Mouse (Mus musculus): ENCODE results near the gene Zbtb25. TPM values are rescaled to one million over a fixed set of nuclear protein-coding genes. Genes with fewer than 3 reads are reported as not detected.

The Zbtb25 gene
- 10.1 and 12.9 TPM in 2 replicates for polyA plus RNA-seq (2015; fragmentation: Nextera tagmentation; extraction: Ambion mirVana)

GRCm38 (mm10) chr12:76369206-76369977 is at the start of gene Zbtb25:
Gene Zbtb25 (minus strand): TSS chr12:76369602.
- H3K27me3 ChIP-seq: no peaks in the 10 kb centered on the region
- H3K4me3 ChIP-seq: peak within 1 kb of the TSS; percentile 94
- 0% methylated on average over 79 of the region's 96 CpGs for WGBS
- H3K4me1 ChIP-seq (replicated peaks): peaks cover 53% of the 10 kb centered on the region
- H3K9ac ChIP-seq: peak within 1 kb of the TSS; percentile 97
- no peaks in the 10 kb centered on the region for H3K36me3 ChIP-seq
- peak within 1 kb of the TSS; percentile 83 for H3K4me2 ChIP-seq
- no peaks in the 10 kb centered on the region for H3K9me3 ChIP-seq (replicated peaks)
- ATAC-seq (replicated peaks; ENCODE audit: insufficient number of reproducible peaks, insufficient read depth, low FRiP score, low read depth): peak; percentile 79
- peak within 1 kb of the TSS; percentile 100 for H3K27ac ChIP-seq

- Histone ChIP-seq H3K27me3 (no peaks in the 10 kb centered on the region), H3K4me2 (no peak overlapping the region), H3K27ac (no peak overlapping the region), H3K4me3 (no peak overlapping the region), H3K36me3 (no peaks in the 10 kb centered on the region), H3K9me3 (replicated peaks) (no peaks in the 10 kb centered on the region), H3K9ac (no peak overlapping the region), H3K4me1 (replicated peaks) (peaks cover 8% of the 10 kb centered on the region)
- ATAC-seq (replicated peaks; ENCODE audit: insufficient number of reproducible peaks, insufficient read depth, low FRiP score, low read depth): no peak
- WGBS: 91% methylated on average over 5 of the region's 5 CpGs
Measured at GRCm38 (mm10) chr12:76418346-76418745, 48.9 kb upstream of the Zbtb25 start.

GRCm38 (mm10) chr12:76417433-76417854 is 48.0 kb upstream of the Zbtb25 start, which contains the start of gene Ppp1r36:
Gene Ppp1r36 (plus strand): TSS chr12:76417538.
- Histone ChIP-seq H3K9me3 (replicated peaks) (no peaks in the 10 kb centered on the region), H3K27me3 (no peaks in the 10 kb centered on the region), H3K4me1 (replicated peaks) (peaks cover 8% of the 10 kb centered on the region), H3K36me3 (no peaks in the 10 kb centered on the region), H3K4me2 (peak within 1 kb of the TSS; percentile 82), H3K4me3 (peak within 1 kb of the TSS; percentile 50), H3K9ac (peak within 1 kb of the TSS; percentile 33; the same call in 1 of the 2 replicates), H3K27ac (no peak within 1 kb of the TSS)
- WGBS: 1% methylated on average over 37 of the region's 37 CpGs
- ATAC-seq (replicated peaks; ENCODE audit: insufficient number of reproducible peaks, insufficient read depth, low FRiP score, low read depth): peak; percentile 79

- WGBS: 63% methylated on average over 12 of the region's 12 CpGs
Measured at GRCm38 (mm10) chr12:76415383-76416010, 46.1 kb upstream of the Zbtb25 start.

GRCm38 (mm10) chr12:76409166-76409565 is 39.8 kb upstream of the Zbtb25 start:
- H3K27me3 ChIP-seq: peaks cover 24% of the 10 kb centered on the region
- H3K4me1 ChIP-seq (replicated peaks): peaks cover 19% of the 10 kb centered on the region
- no peaks in the 10 kb centered on the region for H3K9me3 ChIP-seq (replicated peaks)
- WGBS: 57% methylated on average over 4 of the region's 4 CpGs
- no peak overlapping the region for H3K4me2 ChIP-seq
- H3K9ac ChIP-seq: no peak overlapping the region
- H3K4me3 ChIP-seq: no peak overlapping the region
- ATAC-seq (replicated peaks; ENCODE audit: insufficient number of reproducible peaks, insufficient read depth, low FRiP score, low read depth): no peak
- H3K27ac ChIP-seq: no peak overlapping the region
- H3K36me3 ChIP-seq: no peaks in the 10 kb centered on the region

More at GRCm38 (mm10) chr12:76415383-76416010, 46.1 kb upstream of the Zbtb25 start:
- ATAC-seq (replicated peaks; ENCODE audit: insufficient number of reproducible peaks, insufficient read depth, low FRiP score, low read depth): no peak
- H3K4me1 ChIP-seq (replicated peaks): peaks cover 8% of the 10 kb centered on the region
- no peaks in the 10 kb centered on the region for H3K27me3 ChIP-seq
- H3K9me3 ChIP-seq (replicated peaks): no peaks in the 10 kb centered on the region
- H3K27ac ChIP-seq: 0 out of 2 replicates have a peak overlapping the region, but pooled peaks have one; percentile 12
- H3K4me2 ChIP-seq: no peak overlapping the region
- H3K9ac ChIP-seq: no peak overlapping the region
- H3K4me3 ChIP-seq: no peak overlapping the region
- H3K36me3 ChIP-seq: no peaks in the 10 kb centered on the region

- Histone ChIP-seq H3K4me3 (no peak overlapping the region), H3K36me3 (no peaks in the 10 kb centered on the region), H3K4me2 (no peak overlapping the region), H3K4me1 (replicated peaks) (peaks cover 26% of the 10 kb centered on the region), H3K27me3 (peaks cover 24% of the 10 kb centered on the region), H3K9ac (no peak overlapping the region), H3K9me3 (replicated peaks) (no peaks in the 10 kb centered on the region), H3K27ac (no peak overlapping the region)
- 60% methylated on average over 1 of the region's 1 CpGs for WGBS
- no peak for ATAC-seq (replicated peaks; ENCODE audit: insufficient number of reproducible peaks, insufficient read depth, low FRiP score, low read depth)
Measured at GRCm38 (mm10) chr12:76407184-76407583, 37.8 kb upstream of the Zbtb25 start.

GRCm38 (mm10) chr12:76405971-76406370 is 36.6 kb upstream of the Zbtb25 start:
- Histone ChIP-seq H3K4me1 (replicated peaks) (peaks cover 26% of the 10 kb centered on the region), H3K27me3 (peaks cover 24% of the 10 kb centered on the region), H3K27ac (no peak overlapping the region), H3K4me3 (peak overlapping the region; percentile 79), H3K4me2 (peak overlapping the region; percentile 94), H3K9ac (peak overlapping the region; percentile 17; the same call in 1 of the 2 replicates), H3K9me3 (replicated peaks) (no peaks in the 10 kb centered on the region), H3K36me3 (no peaks in the 10 kb centered on the region)
- no peak for ATAC-seq (replicated peaks; ENCODE audit: insufficient number of reproducible peaks, insufficient read depth, low FRiP score, low read depth)
- WGBS: 4% methylated on average over 23 of the region's 23 CpGs

GRCm38 (mm10) chr12:76405183-76405970 is 36.0 kb upstream of the Zbtb25 start:
- 4% methylated on average over 64 of the region's 64 CpGs for WGBS
- peaks cover 24% of the 10 kb centered on the region for H3K27me3 ChIP-seq
- peak overlapping the region; percentile 79 for H3K4me3 ChIP-seq
- no peaks in the 10 kb centered on the region for H3K36me3 ChIP-seq
- H3K9ac ChIP-seq: peak overlapping the region; percentile 35; the same call in 1 of the 2 replicates
- ATAC-seq (replicated peaks; ENCODE audit: insufficient number of reproducible peaks, insufficient read depth, low FRiP score, low read depth): no peak
- H3K27ac ChIP-seq: no peak overlapping the region
- no peaks in the 10 kb centered on the region for H3K9me3 ChIP-seq (replicated peaks)
- peaks cover 26% of the 10 kb centered on the region for H3K4me1 ChIP-seq (replicated peaks)
- H3K4me2 ChIP-seq: peak overlapping the region; percentile 94

- Histone ChIP-seq H3K4me1 (replicated peaks) (peaks cover 26% of the 10 kb centered on the region), H3K27me3 (peaks cover 24% of the 10 kb centered on the region), H3K4me2 (peak overlapping the region; percentile 94), H3K36me3 (no peaks in the 10 kb centered on the region), H3K9ac (peak overlapping the region; percentile 35), H3K4me3 (peak overlapping the region; percentile 79), H3K9me3 (replicated peaks) (no peaks in the 10 kb centered on the region), H3K27ac (no peak overlapping the region)
- WGBS: 11% methylated on average over 20 of the region's 20 CpGs
- ATAC-seq (replicated peaks; ENCODE audit: insufficient number of reproducible peaks, insufficient read depth, low FRiP score, low read depth): no peak
Measured at GRCm38 (mm10) chr12:76404836-76405182, 35.4 kb upstream of the Zbtb25 start.

- peaks cover 26% of the 10 kb centered on the region for H3K4me1 ChIP-seq (replicated peaks)
- H3K27ac ChIP-seq: peak within 1 kb of the TSS; percentile 99
- peak; percentile 97 for ATAC-seq (replicated peaks; ENCODE audit: insufficient number of reproducible peaks, insufficient read depth, low FRiP score, low read depth)
- no peaks in the 10 kb centered on the region for H3K9me3 ChIP-seq (replicated peaks)
- H3K9ac ChIP-seq: peak within 1 kb of the TSS; percentile 82
- H3K4me3 ChIP-seq: peak within 1 kb of the TSS; percentile 79
- WGBS: under 1% methylated on average over 54 of the region's 54 CpGs
- no peaks in the 10 kb centered on the region for H3K36me3 ChIP-seq
- H3K4me2 ChIP-seq: peak within 1 kb of the TSS; percentile 94
- H3K27me3 ChIP-seq: peaks cover 24% of the 10 kb centered on the region
Measured at GRCm38 (mm10) chr12:76403886-76404537, 34.6 kb upstream of the Zbtb25 start, which contains the start of gene Hspa2. Gene Hspa2 (plus strand): TSS chr12:76404176.

Measured in heart, embryonic 15.5 days (tissue).